Mouse (Mus musculus): ENCODE measurements around the gene 4930519P11Rik. TPM values are rescaled to one million over a fixed set of nuclear protein-coding genes. Genes with fewer than 3 reads are reported as not detected.

Gene 4930519P11Rik
- not detected for total RNA-seq (2021)
- long read RNA-seq, experiment 1 = 0 reads
- long read RNA-seq, experiment 2 = 0 reads

- DNase-seq = peak; percentile 89
Measured at GRCm38 (mm10) chr2:154613118-154614115, at the start of gene 4930519P11Rik, which contains the start of gene Zfp341. TSS of gene 4930519P11Rik (minus strand) at chr2:154613437. TSS of gene Zfp341 (plus strand) at chr2:154613297.

GRCm38 (mm10) chr2:154659531-154660074 lies 46.4 kb upstream of the 4930519P11Rik start:
- no peak for DNase-seq

- DNase-seq = no peak
Measured at GRCm38 (mm10) chr2:154659070-154659469, 45.8 kb upstream of the 4930519P11Rik start.

- DNase-seq = no peak
Measured at GRCm38 (mm10) chr2:154657486-154658237, 44.4 kb upstream of the 4930519P11Rik start.

GRCm38 (mm10) chr2:154656710-154657485 lies 43.7 kb upstream of the 4930519P11Rik start:
- peak; percentile 94 for DNase-seq

GRCm38 (mm10) chr2:154655878-154656414 lies 42.7 kb upstream of the 4930519P11Rik start:
- DNase-seq = no peak

- DNase-seq = no peak
Measured at GRCm38 (mm10) chr2:154654976-154655375, 41.7 kb upstream of the 4930519P11Rik start.

- no peak for DNase-seq
Measured at GRCm38 (mm10) chr2:154651363-154651762, 38.1 kb upstream of the 4930519P11Rik start, which contains the start of gene Chmp4b. TSS of gene Chmp4b (plus strand) at chr2:154651705.

GRCm38 (mm10) chr2:154650404-154650803 lies 37.2 kb upstream of the 4930519P11Rik start:
- DNase-seq = no peak

GRCm38 (mm10) chr2:154648086-154648485 lies 34.8 kb upstream of the 4930519P11Rik start:
- no peak for DNase-seq

- DNase-seq = no peak
Measured at GRCm38 (mm10) chr2:154646634-154647033, 33.4 kb upstream of the 4930519P11Rik start.

GRCm38 (mm10) chr2:154642712-154643385 lies 29.6 kb upstream of the 4930519P11Rik start:
- no peak for DNase-seq

- no peak for DNase-seq
Measured at GRCm38 (mm10) chr2:154642005-154642459, 28.8 kb upstream of the 4930519P11Rik start.

GRCm38 (mm10) chr2:154641176-154641575 lies 27.9 kb upstream of the 4930519P11Rik start:
- DNase-seq = no peak

GRCm38 (mm10) chr2:154639115-154639514 lies 25.9 kb upstream of the 4930519P11Rik start:
- DNase-seq = no peak

- no peak for DNase-seq
Measured at GRCm38 (mm10) chr2:154638521-154638920, 25.3 kb upstream of the 4930519P11Rik start.

GRCm38 (mm10) chr2:154635826-154636225 lies 22.6 kb upstream of the 4930519P11Rik start:
- no peak for DNase-seq

GRCm38 (mm10) chr2:154633876-154634644 lies 20.8 kb upstream of the 4930519P11Rik start:
- DNase-seq = no peak

- DNase-seq = no peak
Measured at GRCm38 (mm10) chr2:154633039-154633742, 20.0 kb upstream of the 4930519P11Rik start.
